Mouse (Mus musculus) gastrocnemius, adult 2 months (tissue): ENCODE measurements around the gene 4931440F15Rik. TPM values are rescaled to one million over a fixed set of nuclear protein-coding genes. Genes with fewer than 3 reads are reported as not detected.
A peak's percentile ranks its signal among the peaks of the same experiment; 100 is the strongest.

Source experiments
- DNase-seq: peaks from one replicate; pipeline ENCODE4 v3.0.0; 2022
- H3K27ac ChIP-seq: fragments of 200-600 bp; 2 replicates; pipeline ENCODE4 v1.8.1; 2022; ENCODE audit warnings: mild to moderate bottlenecking
- H3K4me3 ChIP-seq: fragments of 200-600 bp; 2 replicates; pipeline ENCODE4 v1.8.1; 2022; ENCODE audit warnings: mild to moderate bottlenecking, moderate library complexity
- CTCF ChIP-seq: fragments of 200-600 bp; IDR thresholded peaks from 2 replicates; pipeline ENCODE4 v1.8.1; 2022; ENCODE audit warnings: antibody characterized with exemption, mild to moderate bottlenecking, moderate library complexity
- intact Hi-C: fragments of 180-260 bp; cut with DNase I; formaldehyde crosslinking; loops from one replicate; pipeline ENCODE4 v1.15.1; 2025
- total RNA-seq, 2 experiments: library from RNA; stranded (reverse); gene quantifications; 2 replicates each; pipeline ENCODE4 v1.2.3; 2021

Gene 4931440F15Rik
- total RNA-seq, 2 experiments from 2014 or later, result 2.7 to 2.8 TPM

DNA sequence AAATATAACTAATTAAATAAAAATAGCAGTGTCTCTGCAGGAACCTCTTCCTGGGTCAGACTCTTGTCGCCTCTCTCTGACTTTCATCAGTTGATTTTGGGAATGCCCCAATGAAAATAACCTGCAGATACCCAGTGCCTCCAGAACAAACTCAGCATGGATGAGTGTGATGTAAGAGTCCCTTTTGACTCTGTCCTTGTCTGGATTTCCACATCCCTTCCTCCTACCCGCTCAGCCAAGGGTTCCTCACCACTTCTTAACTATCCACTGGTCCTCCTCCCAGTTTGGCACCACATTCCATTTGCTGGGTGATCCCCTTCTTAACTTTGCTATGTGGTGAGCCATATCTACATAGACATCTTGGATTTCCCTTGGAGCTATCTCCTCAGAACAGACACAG is 34.7 kb downstream of the 4931440F15Rik start:
- no peak for TF ChIP-seq CTCF
- H3K4me3 ChIP-seq, result no peak overlapping the region
- no peak overlapping the region for H3K27ac ChIP-seq
- intact Hi-C loops, result no loop called here
- no peak for DNase-seq

DNA sequence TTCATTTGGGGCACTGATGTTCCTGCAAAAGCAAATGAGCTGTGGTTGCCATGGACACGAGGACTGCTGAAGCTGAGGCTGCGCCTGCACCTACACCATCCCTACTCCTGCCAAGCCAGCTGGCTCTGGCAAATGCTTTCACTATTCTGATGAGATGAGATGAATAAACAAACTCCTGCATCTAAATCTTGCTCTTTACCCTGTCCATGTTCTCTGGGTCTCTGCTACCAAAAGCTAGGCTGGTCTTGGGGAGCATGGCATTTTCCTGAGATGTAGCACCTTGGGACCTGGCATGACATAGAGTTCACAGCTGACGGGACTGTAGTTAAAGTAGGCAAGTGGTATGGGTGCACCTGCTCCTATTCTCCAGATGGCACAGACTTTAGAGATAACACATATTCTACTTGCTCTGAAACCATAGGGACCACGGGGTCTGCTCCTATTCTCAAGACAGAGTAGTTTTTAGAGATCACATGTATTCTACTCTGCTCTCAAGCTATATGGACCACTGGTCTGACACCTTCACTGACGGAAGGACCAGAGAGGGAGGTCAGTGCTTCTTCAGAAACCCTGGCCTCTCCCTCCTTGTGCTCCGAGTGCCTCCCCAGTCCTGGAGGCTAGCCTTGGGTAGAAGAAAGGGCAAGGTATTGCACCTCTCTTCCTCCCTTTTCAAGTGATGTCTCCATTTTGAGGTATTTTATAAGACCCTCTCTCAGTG is 36.4 kb downstream of the 4931440F15Rik start:
- no peak overlapping the region for H3K27ac ChIP-seq
- no peak overlapping the region for H3K4me3 ChIP-seq
- no peak for TF ChIP-seq CTCF
- DNase-seq, result no peak
- intact Hi-C loops, result no loop called here

DNA sequence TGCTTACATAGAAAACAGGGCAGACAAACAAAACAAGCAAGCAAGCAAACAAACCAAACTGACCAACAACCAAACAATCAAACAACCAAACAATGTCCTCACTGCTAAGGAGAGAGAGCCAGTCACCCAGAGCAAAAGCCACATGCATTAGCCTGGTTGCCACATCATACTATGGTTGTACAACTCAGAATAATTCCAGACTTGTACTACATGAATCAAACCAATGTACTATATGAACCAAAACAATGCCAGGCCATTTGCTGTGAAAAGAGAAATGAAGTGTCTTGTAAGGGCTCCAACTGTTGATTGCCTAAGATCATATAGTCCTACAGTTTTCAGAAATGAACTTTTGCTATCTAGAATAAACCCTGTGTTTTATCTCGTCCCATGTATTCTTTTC is 37.0 kb downstream of the 4931440F15Rik start:
- Histone ChIP-seq H3K27ac (no peak overlapping the region), H3K4me3 (no peak overlapping the region)
- intact Hi-C loops, result no loop called here
- DNase-seq, result no peak
- TF ChIP-seq CTCF, result no peak

DNA sequence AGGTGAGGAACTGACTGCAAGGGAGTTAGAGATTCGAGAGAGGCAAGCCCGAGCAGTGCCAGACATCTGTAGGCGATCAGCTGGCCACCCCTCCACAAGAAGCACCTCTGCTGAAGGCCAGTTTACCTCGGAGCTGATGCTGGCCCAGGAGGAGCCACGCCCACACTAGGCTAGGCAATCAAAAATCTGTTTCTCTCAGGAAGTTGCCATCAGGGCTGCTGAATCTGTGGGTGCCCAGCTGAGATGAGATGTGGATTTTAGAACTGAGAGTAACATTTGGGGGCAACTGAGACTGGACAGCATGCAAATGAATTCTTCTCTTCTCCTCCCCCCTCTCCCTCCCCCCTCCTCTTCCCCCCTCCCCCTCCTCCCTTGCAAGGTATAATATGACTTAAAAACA is 38.0 kb downstream of the 4931440F15Rik start:
- no peak for TF ChIP-seq CTCF
- Histone ChIP-seq H3K27ac (no peak overlapping the region), H3K4me3 (no peak overlapping the region)
- intact Hi-C loops, result no loop called here
- DNase-seq, result no peak

DNA sequence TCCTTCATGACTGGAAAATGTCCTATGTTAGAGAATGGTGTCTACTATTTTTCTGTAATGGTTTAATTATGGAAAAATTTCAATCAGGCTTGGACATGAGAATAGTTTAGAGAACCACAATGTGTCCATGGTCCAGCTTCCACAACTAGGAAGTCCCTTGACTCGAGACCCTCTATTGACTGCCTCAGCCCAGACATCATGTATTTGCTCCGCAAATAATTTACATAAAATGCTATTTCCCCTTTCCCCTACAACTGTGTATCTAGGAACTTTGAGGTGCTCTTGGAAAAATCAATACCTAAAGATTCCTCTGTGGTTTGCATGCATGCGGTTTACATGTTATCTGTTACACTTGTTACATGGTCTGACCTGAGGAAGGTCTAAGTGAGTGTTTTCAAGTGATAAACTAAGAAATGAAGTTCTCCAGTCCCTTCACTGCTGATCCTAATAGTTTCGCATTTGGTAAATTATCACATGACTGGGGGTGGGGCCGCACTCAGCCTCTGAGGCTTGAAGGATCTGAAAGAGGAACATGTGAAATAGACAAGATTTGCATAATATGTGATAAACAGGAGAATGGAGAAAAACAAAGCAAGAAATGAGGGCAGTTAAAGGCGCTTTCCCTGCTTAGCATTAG is 38.8 kb downstream of the 4931440F15Rik start:
- Histone ChIP-seq H3K4me3 (no peak overlapping the region), H3K27ac (no peak overlapping the region)
- intact Hi-C loops, result no loop called here
- peak; percentile 38 for DNase-seq
- TF ChIP-seq CTCF, result no peak

DNA sequence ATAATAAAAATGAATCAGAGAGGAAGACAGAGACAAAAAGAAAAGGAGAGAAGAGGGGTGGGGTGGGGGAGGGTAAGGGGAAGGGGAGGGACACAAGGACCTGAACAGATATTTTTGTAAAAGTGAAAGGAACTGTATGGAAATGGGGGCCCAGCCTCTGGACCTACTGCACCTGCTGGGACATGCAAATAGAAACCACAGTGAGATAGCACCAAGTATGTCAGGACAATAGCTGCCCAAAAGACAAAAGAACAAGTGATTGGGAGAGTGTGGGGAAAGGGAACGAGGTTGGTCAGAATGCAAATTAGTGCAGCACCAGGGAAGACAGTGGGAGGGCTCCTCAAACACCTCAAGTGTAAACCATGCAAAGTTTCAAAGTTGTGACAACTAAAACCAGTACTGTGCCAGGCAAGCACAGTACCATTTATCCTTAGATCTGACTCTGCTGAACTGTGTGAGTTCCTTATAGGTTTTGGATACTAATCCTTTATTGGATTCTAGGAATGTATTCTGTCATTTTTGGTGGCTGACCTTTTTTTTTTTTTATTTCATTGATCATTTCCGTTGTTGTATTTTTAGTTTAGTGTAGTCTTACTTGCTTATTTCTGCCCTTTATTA is 46.0 kb downstream of the 4931440F15Rik start:
- no peak for DNase-seq
- Histone ChIP-seq H3K4me3 (no peak overlapping the region), H3K27ac (peak overlapping the region; percentile 85; the same call in 1 of the 2 replicates)
- no peak for TF ChIP-seq CTCF
- intact Hi-C loops, result no loop called here

DNA sequence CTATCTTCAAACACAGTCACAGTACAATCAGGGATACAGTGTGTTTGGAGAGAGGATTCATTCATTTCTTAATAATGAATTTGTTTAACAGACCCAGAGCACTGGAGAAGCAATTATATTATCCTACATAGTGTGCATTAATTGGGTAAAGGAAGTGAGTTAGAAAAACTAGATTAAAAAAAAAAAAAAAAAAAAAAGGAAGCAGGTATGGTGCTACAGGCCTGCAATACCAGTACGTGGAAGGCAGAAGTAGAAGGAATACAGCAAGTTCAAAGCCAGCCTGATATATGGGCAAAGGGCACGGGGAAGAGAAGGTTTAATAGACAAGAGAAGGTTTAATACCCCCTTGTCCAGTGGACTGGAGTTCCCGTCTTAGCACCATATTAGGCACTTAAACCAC is 46.5 kb downstream of the 4931440F15Rik start:
- intact Hi-C loops, result no loop called here
- no peak for DNase-seq
- no peak for TF ChIP-seq CTCF
- Histone ChIP-seq H3K4me3 (no peak overlapping the region), H3K27ac (peak overlapping the region; percentile 85)

DNA sequence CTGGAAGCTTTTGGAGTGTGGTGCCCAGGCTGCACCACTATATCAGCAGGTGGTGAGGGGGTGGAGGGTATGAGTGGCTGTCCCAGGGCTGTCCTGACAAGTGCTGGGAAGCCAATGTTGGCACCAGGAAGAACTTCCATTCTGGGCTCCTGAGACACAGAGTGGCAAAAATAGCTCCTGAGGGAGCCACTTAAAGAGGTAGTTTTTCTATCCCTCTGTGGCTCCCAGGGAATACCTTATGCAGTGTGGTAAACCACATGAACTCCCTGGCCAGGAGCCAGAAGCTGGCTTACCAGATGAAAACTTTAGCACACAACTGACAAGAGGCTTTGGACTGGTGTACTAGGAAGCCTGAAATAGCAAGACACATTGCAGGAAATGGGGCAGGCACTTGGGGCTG is 47.5 kb downstream of the 4931440F15Rik start:
- intact Hi-C loops, result no loop called here
- DNase-seq, result peak; percentile 93

DNA sequence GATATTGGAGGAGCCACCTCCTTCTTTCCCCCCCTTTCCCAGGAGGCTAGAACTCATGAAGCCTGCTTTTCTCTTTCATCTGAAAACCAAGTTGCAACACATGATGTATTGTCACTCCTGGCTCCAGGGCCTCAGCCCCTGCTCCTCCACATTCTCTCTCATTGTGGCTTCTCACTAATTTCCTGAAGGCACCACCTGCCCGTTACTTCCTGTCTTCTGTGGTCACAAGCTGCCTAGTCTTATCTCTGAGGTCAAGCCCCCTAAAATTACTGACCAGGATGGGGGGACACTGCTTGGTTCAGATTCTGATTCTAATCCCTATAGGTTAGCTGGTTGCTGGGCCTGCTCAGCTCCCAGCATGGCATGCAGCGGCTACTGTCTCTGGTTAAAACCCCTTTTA is 50.7 kb downstream of the 4931440F15Rik start:
- Histone ChIP-seq H3K4me3 (no peak overlapping the region), H3K27ac (peak overlapping the region; percentile 64)
- no peak for TF ChIP-seq CTCF
- DNase-seq, result no peak
- intact Hi-C loops, result loop anchor here (5.0 kb wide), 1 partner anchor 42 kb away; no protein-coding TSS in a partner anchor

More for the DNA sequence above, 47.5 kb downstream of the 4931440F15Rik start:
- Histone ChIP-seq H3K4me3 (no peak overlapping the region), H3K27ac (peak overlapping the region; percentile 85)
- TF ChIP-seq CTCF, result no peak

DNA sequence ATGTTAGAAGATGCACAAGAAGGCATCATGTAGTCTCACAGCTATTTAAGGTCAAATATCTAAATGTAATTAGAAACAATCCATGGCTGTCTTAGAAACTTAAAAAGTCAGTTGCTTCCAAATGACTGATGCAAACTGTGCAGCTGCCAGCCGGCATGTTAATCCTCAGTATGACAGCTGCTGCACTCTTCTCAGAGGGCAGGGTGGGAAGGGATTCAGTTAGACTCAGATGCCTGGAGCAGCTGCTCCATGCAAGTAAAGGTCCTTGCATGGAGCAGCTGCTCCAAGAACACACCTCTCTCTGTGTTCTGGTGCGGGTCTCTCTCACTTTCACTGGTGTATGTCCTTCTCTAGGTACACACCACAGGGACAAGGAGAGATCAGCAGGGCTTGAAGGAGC is 51.2 kb downstream of the 4931440F15Rik start:
- no peak overlapping the region for H3K4me3 ChIP-seq
- no peak for TF ChIP-seq CTCF
- peak overlapping the region; percentile 64 for H3K27ac ChIP-seq
- intact Hi-C loops, result loop anchor here (5.0 kb wide), 1 partner anchor 42 kb away; no protein-coding TSS in a partner anchor
- DNase-seq, result peak; percentile 34

Other genes starting within 250 kb of the 4931440F15Rik start
- gene Rtn4, start 132.7 kb downstream of the 4931440F15Rik start, total RNA-seq, result 100 to 1,000 TPM; 639 to 764 TPM
- under 1 TPM; 0.64 to 0.67 TPM for gene Eml6, start 200.4 kb upstream of the 4931440F15Rik start, total RNA-seq